Mouse (Mus musculus) hindbrain, embryonic 14.5 days (tissue): Measurements from ENCODE around the gene Spesp1. TPM values are rescaled to one million over a fixed set of nuclear protein-coding genes. Genes with fewer than 3 reads are reported as not detected.

Experiments used
- ATAC-seq: fragments of 200-750 bp; cut with Nextera tagmentation; 2 replicates; pipeline ENCODE4 v1.8.0; 2017; ENCODE audit warnings: moderate number of reproducible peaks, mild to moderate bottlenecking, moderate TSS enrichment, moderate library complexity; ENCODE audit not compliant: low FRiP score
- DNase-seq: peaks from one replicate; pipeline ENCODE4 v3.0.0-alpha.2; 2015; ENCODE audit warnings: low spot score
- H3K27ac ChIP-seq: fragments of 300-500 bp; sonication (generic); 2 replicates; pipeline ENCODE4 v1.5.1; 2014; ENCODE audit warnings: mild to moderate bottlenecking, moderate library complexity
- H3K27me3 ChIP-seq: fragments of 300-500 bp; sonication (generic); 2 replicates; pipeline ENCODE4 v1.6.1; 2014; ENCODE audit warnings: mild to moderate bottlenecking, low read length, mixed read lengths; ENCODE audit not compliant: control insufficient read depth, insufficient read depth
- H3K36me3 ChIP-seq: fragments of 300-500 bp; sonication (generic); replicated peaks from 2 replicates; pipeline ENCODE4 v1.6.1; 2014; ENCODE audit not compliant: control insufficient read depth, insufficient read depth
- H3K4me1 ChIP-seq: fragments of 300-500 bp; sonication (generic); replicated peaks from 2 replicates; pipeline ENCODE4 v1.6.1; 2014; ENCODE audit warnings: antibody characterized with exemption, low read length, mixed read lengths; ENCODE audit not compliant: control insufficient read depth, insufficient read depth
- H3K4me2 ChIP-seq: fragments of 300-500 bp; sonication (generic); replicated peaks from 2 replicates; pipeline ENCODE4 v1.6.1; 2014; ENCODE audit warnings: mild to moderate bottlenecking, moderate library complexity
- H3K4me3 ChIP-seq: fragments of 300-500 bp; sonication (generic); replicated peaks from 2 replicates; pipeline ENCODE4 v1.5.1; 2014; ENCODE audit warnings: mild to moderate bottlenecking, low read length
- H3K9ac ChIP-seq: fragments of 300-500 bp; sonication (generic); 2 replicates; pipeline ENCODE4 v1.6.1; 2014
- H3K9me3 ChIP-seq: fragments of 300-500 bp; sonication (generic); 2 replicates; pipeline ENCODE4 v1.6.1; 2016; ENCODE audit warnings: low read length; ENCODE audit not compliant: control insufficient read depth
- WGBS: fragments of 180-500 bp; shearing (Covaris S2); extraction: QIAGEN DNeasy Blood & Tissue Kit; methylation state at CpG from one replicate; pipeline ENCODE4 v1.1.7; 2014; 5-methylcytosine and 5-hydroxymethylcytosine counted together
- polyA plus RNA-seq: library from polyadenylated mRNA; unstranded; fragments of >200 nt; fragmentation: Nextera tagmentation; extraction: Ambion mirVana; gene quantifications from 2 replicates; pipeline ENCODE4 v1.2.1, GENCODE M21; 2014

Spesp1 gene
- polyA plus RNA-seq, result not detected in 2 replicates

DNA sequence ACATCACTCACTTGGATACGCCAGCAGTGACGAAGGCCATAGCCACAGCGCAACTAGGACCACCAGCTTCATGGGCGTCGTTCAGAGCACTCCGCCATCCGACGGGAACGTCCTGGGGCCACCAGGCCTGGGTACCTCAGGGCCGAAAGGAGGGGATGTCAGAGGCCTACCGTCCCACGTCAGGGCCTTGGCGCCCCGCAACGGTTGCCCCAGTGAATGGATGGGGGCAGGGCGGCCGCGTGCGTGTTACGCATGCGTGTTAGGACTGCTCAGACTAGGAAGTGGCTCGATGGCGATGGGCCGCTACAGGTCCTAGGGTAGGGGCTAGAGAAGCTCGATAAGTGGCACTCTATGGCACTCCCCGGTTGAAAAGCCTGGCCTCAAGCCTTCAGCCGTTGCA lies at the start of gene Spesp1:
Gene Spesp1, minus strand, starts transcription at position 218 of the 400 bp plus-strand sequence.
- no peak for DNase-seq
- Histone ChIP-seq H3K4me3 (no peak within 1 kb of the TSS), H3K9ac (no peak within 1 kb of the TSS), H3K27me3 (no peaks in the 10 kb centered on the region), H3K27ac (no peak within 1 kb of the TSS), H3K4me2 (no peak within 1 kb of the TSS), H3K4me1 (no peaks in the 10 kb centered on the region), H3K9me3 (no peaks in the 10 kb centered on the region), H3K36me3 (no peaks in the 10 kb centered on the region)
- no peak for ATAC-seq
- WGBS, result 84% methylated on average over 27 of the region's 27 CpGs

- no peak overlapping the region for H3K9ac ChIP-seq
- H3K27ac ChIP-seq, result no peak overlapping the region
- H3K9me3 ChIP-seq, result no peaks in the 10 kb centered on the region
- DNase-seq, result no peak
- no peaks in the 10 kb centered on the region for H3K36me3 ChIP-seq
- no peak overlapping the region for H3K4me2 ChIP-seq
- no peaks in the 10 kb centered on the region for H3K27me3 ChIP-seq
- no peak overlapping the region for H3K4me3 ChIP-seq
- WGBS, result 76% methylated on average over 3 of the region's 3 CpGs
- no peaks in the 10 kb centered on the region for H3K4me1 ChIP-seq
- ATAC-seq, result no peak
These were observed 44.0 kb upstream of the Spesp1 start for GRCm38 (mm10) chr9:62325965-62326364.

DNA sequence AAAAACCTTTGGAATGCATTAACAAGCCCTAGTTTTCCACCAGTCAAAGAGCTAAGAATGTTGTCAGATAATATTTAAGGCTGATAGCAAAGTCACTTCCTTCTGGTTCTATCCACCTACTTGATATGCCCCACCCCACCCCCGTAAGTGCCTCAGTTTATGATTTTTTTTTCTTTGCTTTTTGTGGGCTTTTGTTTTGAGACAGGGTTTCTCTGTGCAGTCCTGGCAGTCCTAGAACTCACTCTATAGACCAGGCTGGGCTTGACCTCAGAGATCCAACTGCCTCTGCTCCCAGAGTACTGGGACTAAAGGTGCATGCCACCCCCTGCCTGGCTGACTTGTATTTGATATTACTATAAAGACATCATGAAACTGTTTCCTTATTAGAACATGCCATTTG lies 41.8 kb upstream of the Spesp1 start:
- H3K4me2 ChIP-seq, result no peak overlapping the region
- ATAC-seq, result no peak
- H3K9me3 ChIP-seq, result no peaks in the 10 kb centered on the region
- H3K4me1 ChIP-seq, result no peaks in the 10 kb centered on the region
- no peaks in the 10 kb centered on the region for H3K27me3 ChIP-seq
- WGBS, result 70% methylated on average over 1 of the region's 1 CpGs
- H3K36me3 ChIP-seq, result no peaks in the 10 kb centered on the region
- no peak for DNase-seq
- no peak overlapping the region for H3K27ac ChIP-seq
- H3K9ac ChIP-seq, result no peak overlapping the region
- no peak overlapping the region for H3K4me3 ChIP-seq

DNA sequence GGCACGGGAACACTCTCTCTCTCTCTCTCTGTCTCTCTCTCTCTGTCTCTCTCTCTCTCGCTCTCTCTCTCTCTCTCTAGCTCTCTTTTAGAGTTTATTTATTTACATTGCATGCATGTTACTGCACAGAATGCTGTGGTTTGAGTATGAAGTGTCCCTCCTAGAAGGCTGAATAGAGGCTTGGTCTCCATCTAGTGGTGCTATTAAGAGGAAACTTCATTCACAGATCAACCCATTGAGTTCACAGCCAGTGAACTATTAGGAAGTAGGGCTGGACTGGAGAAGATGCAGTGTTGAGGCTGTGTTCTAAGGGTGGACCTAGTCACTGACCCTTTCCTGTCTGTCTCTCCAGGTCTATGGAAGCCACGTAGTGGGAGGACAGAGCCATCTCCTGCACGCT lies 36.7 kb upstream of the Spesp1 start:
- whole genome bisulfite sequencing, result 80% methylated on average over 4 of the region's 4 CpGs
- Histone ChIP-seq H3K4me2 (no peak overlapping the region), H3K36me3 (no peaks in the 10 kb centered on the region), H3K27me3 (no peaks in the 10 kb centered on the region), H3K27ac (no peak overlapping the region), H3K9ac (no peak overlapping the region), H3K9me3 (no peaks in the 10 kb centered on the region), H3K4me1 (no peaks in the 10 kb centered on the region), H3K4me3 (no peak overlapping the region)
- ATAC-seq (no peak), DNase-seq (no peak)

DNA sequence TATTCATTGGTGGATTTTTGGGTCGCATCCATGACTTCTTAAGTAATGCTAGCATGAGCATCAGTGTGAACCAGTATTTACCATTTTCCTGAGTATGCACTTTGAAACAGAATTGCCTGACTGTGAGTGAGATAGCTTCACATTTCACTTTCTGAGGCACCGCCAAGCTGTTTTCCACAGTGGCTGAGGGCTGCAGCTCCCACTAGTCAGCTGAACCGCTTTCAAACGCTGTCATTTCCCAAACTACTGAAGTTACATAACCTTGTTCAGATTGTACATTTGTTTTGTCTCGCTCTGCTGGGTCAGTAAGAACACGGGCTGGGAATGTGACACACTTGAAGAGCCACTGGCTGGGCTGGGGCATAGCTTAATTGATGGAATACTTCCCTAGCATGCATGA lies 33.5 kb upstream of the Spesp1 start:
- ATAC-seq (no peak), DNase-seq (no peak)
- Histone ChIP-seq H3K27ac (no peak overlapping the region), H3K4me1 (no peaks in the 10 kb centered on the region), H3K9me3 (no peaks in the 10 kb centered on the region), H3K36me3 (no peaks in the 10 kb centered on the region), H3K27me3 (no peaks in the 10 kb centered on the region), H3K9ac (no peak overlapping the region), H3K4me2 (no peak overlapping the region), H3K4me3 (no peak overlapping the region)
- WGBS, result 93% methylated on average over 6 of the region's 6 CpGs

DNA sequence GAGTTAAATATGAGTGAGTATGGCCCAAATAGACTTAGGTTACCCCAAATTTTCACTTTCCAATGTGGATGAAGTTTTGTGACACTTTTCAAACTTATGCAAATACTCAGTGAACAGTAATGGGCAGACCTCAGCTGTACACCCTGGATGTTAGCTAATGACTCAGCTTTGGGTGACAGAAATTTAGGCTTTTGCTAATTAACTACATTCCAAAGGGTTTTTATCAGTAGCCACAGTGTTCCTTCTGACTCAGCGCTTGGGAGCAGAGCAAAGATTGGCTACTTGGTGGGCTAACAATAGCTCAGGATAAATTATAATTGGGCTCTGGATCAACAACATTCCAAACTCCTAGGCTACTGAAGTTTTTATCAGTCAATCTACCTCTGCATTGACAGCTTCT lies 14.9 kb upstream of the Spesp1 start:
- 68% methylated on average over 1 of the region's 1 CpGs for WGBS

GRCm38 (mm10) chr9:62295006-62295698 lies 13.1 kb upstream of the Spesp1 start:
- H3K9ac ChIP-seq, result no peak overlapping the region
- no peak overlapping the region for H3K27ac ChIP-seq
- H3K4me1 ChIP-seq, result no peaks in the 10 kb centered on the region
- WGBS, result 21% methylated on average over 7 of the region's 7 CpGs
- no peak overlapping the region for H3K4me2 ChIP-seq
- no peaks in the 10 kb centered on the region for H3K27me3 ChIP-seq
- no peak for ATAC-seq
- no peaks in the 10 kb centered on the region for H3K9me3 ChIP-seq
- no peak overlapping the region for H3K4me3 ChIP-seq
- peak; percentile 92 for DNase-seq
- no peaks in the 10 kb centered on the region for H3K36me3 ChIP-seq

More for the DNA sequence above, 14.9 kb upstream of the Spesp1 start:
- Histone ChIP-seq H3K4me2 (no peak overlapping the region), H3K9ac (no peak overlapping the region), H3K4me1 (no peaks in the 10 kb centered on the region), H3K9me3 (no peaks in the 10 kb centered on the region), H3K4me3 (no peak overlapping the region), H3K27ac (no peak overlapping the region), H3K27me3 (no peaks in the 10 kb centered on the region), H3K36me3 (no peaks in the 10 kb centered on the region)
- DNase-seq (no peak), ATAC-seq (no peak)

DNA sequence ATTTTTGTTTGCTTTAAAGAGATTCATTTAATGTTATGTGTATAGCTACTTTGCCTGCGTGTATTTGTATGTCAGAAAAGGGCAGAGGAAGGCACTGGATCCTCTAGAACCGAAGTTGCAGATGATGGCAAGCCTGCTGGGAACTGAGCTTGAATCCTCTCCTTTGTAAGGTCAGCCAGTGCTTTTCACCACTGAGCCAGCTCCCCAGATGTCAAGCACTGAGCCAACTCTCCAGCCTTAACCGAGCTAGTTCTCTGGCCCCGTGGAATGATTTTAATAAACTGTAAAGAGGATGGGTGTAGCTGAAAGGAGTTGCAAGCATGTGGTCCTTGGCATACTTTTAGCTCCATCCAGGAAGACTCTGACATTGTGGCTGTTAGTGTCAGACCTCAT lies 5.6 kb upstream of the Spesp1 start:
- DNase-seq (no peak), ATAC-seq (no peak)
- H3K9me3 ChIP-seq, result no peaks in the 10 kb centered on the region
- no peaks in the 10 kb centered on the region for H3K27me3 ChIP-seq
- WGBS, result 78% methylated on average over 4 of the region's 4 CpGs
- H3K36me3 ChIP-seq, result no peaks in the 10 kb centered on the region
- H3K27ac ChIP-seq, result no peak overlapping the region
- no peak overlapping the region for H3K9ac ChIP-seq
- H3K4me2 ChIP-seq, result no peak overlapping the region
- H3K4me1 ChIP-seq, result no peaks in the 10 kb centered on the region
- no peak overlapping the region for H3K4me3 ChIP-seq

DNA sequence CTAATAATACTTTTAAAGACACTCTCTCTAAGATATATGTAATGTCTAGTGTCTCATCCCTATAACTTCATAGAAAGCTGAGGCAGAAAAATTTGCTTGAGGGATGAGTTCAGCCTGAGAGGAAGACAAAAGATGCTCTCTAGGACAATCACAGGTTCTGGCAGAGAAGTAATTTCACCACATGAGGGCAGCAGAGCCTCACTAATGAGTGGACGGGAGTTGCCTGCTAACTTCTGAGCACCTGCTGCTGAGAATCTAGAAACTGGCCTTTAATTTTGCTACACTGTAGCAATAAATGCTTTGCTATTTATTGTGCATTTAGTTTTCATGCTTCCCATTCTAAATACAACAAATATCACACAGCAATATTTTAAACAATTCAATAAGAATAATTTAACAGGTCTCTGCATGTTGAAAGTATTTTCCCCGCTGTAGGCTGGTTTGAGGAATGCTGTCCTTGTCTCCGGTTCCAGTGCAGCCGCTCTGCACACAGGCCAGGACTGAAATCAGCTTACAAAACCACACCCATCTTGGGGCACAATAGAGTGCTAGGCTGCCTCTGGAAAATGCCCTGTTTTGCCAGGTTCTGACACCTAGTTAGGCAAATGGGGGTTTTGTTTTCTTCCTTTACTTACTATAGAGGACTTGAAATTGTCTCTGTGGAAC lies 5.1 kb upstream of the Spesp1 start:
- no peaks in the 10 kb centered on the region for H3K27me3 ChIP-seq
- H3K27ac ChIP-seq, result no peak overlapping the region
- DNase-seq (peak; percentile 96), ATAC-seq (no peak)
- no peaks in the 10 kb centered on the region for H3K4me1 ChIP-seq
- no peak overlapping the region for H3K4me3 ChIP-seq
- H3K9me3 ChIP-seq, result no peaks in the 10 kb centered on the region
- H3K9ac ChIP-seq, result no peak overlapping the region
- WGBS, result 43% methylated on average over 4 of the region's 4 CpGs
- H3K36me3 ChIP-seq, result no peaks in the 10 kb centered on the region
- H3K4me2 ChIP-seq, result no peak overlapping the region
